Mouse (Mus musculus): ENCODE data around the gene Nr2c2.

DNA sequence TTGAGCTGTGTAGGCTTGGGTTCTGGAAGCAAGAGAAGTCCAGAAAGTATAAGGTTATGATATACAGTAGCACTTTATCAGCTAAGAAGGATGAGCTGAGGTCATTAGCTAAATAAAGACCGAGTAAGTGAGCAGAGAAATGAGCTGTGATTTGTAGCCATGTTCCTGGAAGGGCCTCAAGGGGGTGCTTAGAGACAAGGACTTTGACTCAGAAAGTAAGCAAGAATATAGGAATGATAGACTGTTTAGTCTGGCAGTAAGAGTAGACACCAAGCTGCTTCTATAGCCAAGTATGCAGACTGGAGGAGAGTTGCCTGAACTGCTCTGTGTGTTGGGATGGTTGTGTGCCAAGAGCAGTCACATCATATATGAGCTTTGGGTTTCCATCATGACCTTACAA lies 62.6 kb downstream of the Nr2c2 start:
- TF ChIP-seq CTCF (conservative IDR thresholded peaks at IDR 0.05; ENCODE audit: low read length) (no peak), POU5F1 (IDR thresholded peaks at IDR 0.05; ENCODE audit: borderline replicate concordance, low read length) (no peak)
